Mouse (Mus musculus): ENCODE measurements around the gene Olfr1418.

GRCm38 (mm10) chr19:11819143-11819700 lies 41.6 kb downstream of the Olfr1418 start, which contains the start of gene Stx3:
- TF ChIP-seq GATA1 (IDR thresholded peaks at IDR 0.05; ENCODE audit: borderline replicate concordance, low read length) (no peak), FLI1 (IDR thresholded peaks at IDR 0.05; ENCODE audit: low read length) (no peak)
